ENCODE assay signal across 8 mouse cellular contexts in the genomic region with DNA sequence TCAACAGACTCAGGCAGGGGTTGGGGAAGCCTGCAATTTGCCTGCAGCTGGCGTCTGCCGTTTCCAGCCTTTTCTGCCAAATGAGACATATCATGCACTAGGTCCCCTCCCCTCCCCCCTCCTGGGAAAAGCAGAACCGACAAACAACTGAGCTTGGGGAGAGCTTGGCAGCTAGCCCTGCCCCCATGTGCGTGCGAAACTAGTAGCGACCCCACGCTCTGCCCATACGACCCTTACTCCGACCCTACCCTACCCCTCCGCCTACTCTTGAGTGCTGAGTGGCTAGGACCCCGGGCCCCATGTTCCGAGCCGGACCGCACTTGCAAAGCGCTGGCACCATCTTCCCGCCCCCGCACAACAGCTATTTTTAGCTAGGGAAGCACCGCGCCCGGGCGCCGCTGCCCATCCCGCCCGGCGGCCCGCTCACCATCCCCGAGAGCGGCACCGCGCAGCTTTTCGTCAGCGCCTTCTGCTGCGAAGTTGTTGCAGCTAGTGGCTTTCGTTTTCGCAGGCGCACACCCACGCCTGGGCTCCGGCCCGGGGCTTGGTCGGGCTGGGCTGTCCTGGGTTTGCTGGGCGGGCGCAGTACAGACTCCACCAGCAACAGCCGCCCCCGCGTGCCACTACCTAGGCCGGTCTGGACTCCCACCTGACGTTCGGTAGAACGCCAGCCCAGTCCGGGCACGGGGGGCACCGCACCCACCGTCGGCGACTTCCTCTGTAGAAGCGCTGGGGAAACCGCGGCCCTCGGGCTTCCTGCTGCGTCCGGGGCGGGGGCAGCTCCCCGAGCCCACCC. TPM values are rescaled to one million over a fixed set of nuclear protein-coding genes. Genes with fewer than 3 reads are reported as not detected.
DNase-seq lines count a peak whose midpoint lies in the region; ATAC-seq lines count a peak whose summit lies in the region.

No protein-coding gene starts in this region.

- DNase-seq in adrenal gland, adult 2 months, result peak; percentile 83
- peak; percentile 57 for DNase-seq in embryo, embryonic 10.5 days (ENCODE audit: low spot score)
- DNase-seq in gastrocnemius, postnatal 10 days, result peak; percentile 75
- DNase-seq in induced T-regulatory cell, adult 2 months (ENCODE audit: low read depth), result peak; percentile 83
- DNase-seq in left cerebral cortex, postnatal 25 days (ENCODE audit: low spot score in 2 of 2), result peak; percentile 81 to 92
- peak; percentile 79 to 81 for DNase-seq in right cerebral cortex, postnatal 36 days (ENCODE audit: low spot score in 2 of 2)
- DNase-seq in yolk sac, embryonic 10.5 days (ENCODE audit: low spot score), result peak; percentile 15

- peak; percentile 54 for ATAC-seq in megakaryocyte-erythroid progenitor cell, adult 5-6 weeks (replicated peaks; ENCODE audit: low FRiP score, low TSS enrichment, poor library complexity, severe bottlenecking)

- intact Hi-C loops in left cerebral cortex, postnatal 25 days (cut with DNase I), result loop anchor here (2.0 kb wide), 2 partner anchors 13 to 33 kb away; no protein-coding TSS in a partner anchor

RNA-seq across cellular contexts. Expression of gene Susd2, which starts 23.5 kb away (rescaled TPM):
- total RNA-seq in adrenal gland, adult 2 months (2021), result 10 to 100 TPM; 10.7 to 13.5 TPM
- polyA plus RNA-seq in adrenal gland, adult 2 months (2012; rRNA removed), result 23.3 and 31.3 TPM in 2 replicates
- total RNA-seq in gastrocnemius, postnatal 10 days (2021), result 1 to 10 TPM; 2.6 to 3.3 TPM
- total RNA-seq in left cerebral cortex, postnatal 25 days (2021), result 1 to 10 TPM; 5.8 to 8.4 TPM
- total RNA-seq in megakaryocyte-erythroid progenitor cell, adult 5-6 weeks (2014; fragmentation: Nextera tagmentation), result 2.3 and 4.8 TPM in 2 replicates
- total RNA-seq in megakaryocyte-erythroid progenitor cell, adult 5-6 weeks (2017), result 0.69 and 0.94 TPM in 2 replicates

Comparison
In these comparisons a context has a peak if more than half of its experiments do, and no peak if none do; other contexts are left out.
1. Peak in every context shown above with its lines: DNase-seq and ATAC-seq.
2. DNase-seq: peak in every context shown above with its lines; median percentile 86 in left cerebral cortex, postnatal 25 days; 83 in adrenal gland, adult 2 months; 83 in induced T-regulatory cell, adult 2 months; 80 in right cerebral cortex, postnatal 36 days; 75 in gastrocnemius, postnatal 10 days; 57 in embryo, embryonic 10.5 days; 15 in yolk sac, embryonic 10.5 days.